Mouse (Mus musculus) myocyte (in vitro differentiated cells): ENCODE results near the gene Zbtb43.

Source experiments
- CEBPB ChIP-seq: IDR thresholded peaks from 2 replicates; pipeline ENCODE4 v1.6.1; 2011; ENCODE audit warnings: mild to moderate bottlenecking, moderate library complexity; ENCODE audit not compliant: poor library complexity, insufficient read depth, severe bottlenecking
- MAX ChIP-seq: IDR thresholded peaks from one replicate; pipeline ENCODE4 v1.6.1; 2011; ENCODE audit warnings: low read depth, mild to moderate bottlenecking, control low read depth
- MYOD1 ChIP-seq, 3 experiments: IDR thresholded peaks; one replicate each; pipeline ENCODE4 v1.6.1; 2011; ENCODE audit warnings: control low read depth in 2 of 3, low read depth in 2 of 3, mild to moderate bottlenecking in 2 of 3, moderate library complexity in 1 of 3; ENCODE audit not compliant: insufficient read length in 2 of 3, control insufficient read depth in 1 of 3
- MYOG ChIP-seq, 3 experiments: IDR thresholded peaks; one replicate each; pipeline ENCODE4 v1.6.1; 2011; ENCODE audit warnings: control low read depth in 2 of 3, low read depth in 2 of 3, mild to moderate bottlenecking in 2 of 3; ENCODE audit not compliant: insufficient read length in 2 of 3, control insufficient read depth in 1 of 3, insufficient read depth in 1 of 3
- POLR2A ChIP-seq: IDR thresholded peaks from one replicate; pipeline ENCODE4 v1.6.1; 2011; ENCODE audit warnings: low read depth, mild to moderate bottlenecking, control low read depth, moderate library complexity; ENCODE audit not compliant: insufficient read length
- POLR2AphosphoS2 ChIP-seq: IDR thresholded peaks from one replicate; pipeline ENCODE4 v1.6.1; 2011; ENCODE audit warnings: low read depth, control low read depth; ENCODE audit not compliant: insufficient read length
- REST ChIP-seq: IDR thresholded peaks from one replicate; pipeline ENCODE4 v1.6.1; 2011; ENCODE audit warnings: mild to moderate bottlenecking, control low read depth, moderate library complexity; ENCODE audit not compliant: insufficient read depth, insufficient read length
- TCF12 ChIP-seq: IDR thresholded peaks from one replicate; pipeline ENCODE4 v1.6.1; 2011; ENCODE audit warnings: mild to moderate bottlenecking, control low read depth; ENCODE audit not compliant: poor library complexity, insufficient read depth, severe bottlenecking
- USF1 ChIP-seq: IDR thresholded peaks from one replicate; pipeline ENCODE4 v1.6.1; 2011; ENCODE audit warnings: low read depth, mild to moderate bottlenecking, control low read depth, moderate library complexity

- TF ChIP-seq POLR2A (no peak), REST (no peak), MYOD1 (IDR thresholded peaks at IDR 0.05; ENCODE audit: control insufficient read depth in 1 of 3, insufficient read length in 2 of 3, low read depth in 2 of 3) (no peak), USF1 (no peak), MAX (no peak), MYOG (IDR thresholded peaks at IDR 0.05; ENCODE audit: control insufficient read depth in 1 of 3, insufficient read depth in 1 of 3, insufficient read length in 2 of 3, low read depth in 2 of 3) (no peak), POLR2AphosphoS2 (no peak), CEBPB (no peak), TCF12 (no peak)
These were observed 28.2 kb downstream of the Zbtb43 start for GRCm38 (mm10) chr2:33439980-33440670.
